Mouse (Mus musculus) stomach, embryonic 14.5 days (tissue): ENCODE measurements around the gene Mdh1. TPM values are rescaled to one million over a fixed set of nuclear protein-coding genes. Genes with fewer than 3 reads are reported as not detected.

Source experiments
- ATAC-seq: fragments of 200-750 bp; cut with Nextera tagmentation; 2 replicates; pipeline ENCODE4 v1.8.0; 2017; ENCODE audit warnings: low read depth, moderate TSS enrichment; ENCODE audit not compliant: insufficient number of reproducible peaks, insufficient read depth, low FRiP score
- H3K27ac ChIP-seq: fragments of 300-500 bp; sonication (generic); 2 replicates; pipeline ENCODE4 v1.5.1; 2014; ENCODE audit warnings: mild to moderate bottlenecking, low read length, moderate library complexity, mixed read lengths
- H3K27me3 ChIP-seq: fragments of 300-500 bp; sonication (generic); 2 replicates; pipeline ENCODE4 v1.6.1; 2014; ENCODE audit warnings: low read length, control low read depth, mixed read lengths; ENCODE audit not compliant: control insufficient read depth, insufficient read depth
- H3K36me3 ChIP-seq: fragments of 300-500 bp; sonication (generic); 2 replicates; pipeline ENCODE4 v1.6.1; 2014; ENCODE audit warnings: mild to moderate bottlenecking, control low read depth, low read length, moderate library complexity, mixed read lengths; ENCODE audit not compliant: control insufficient read depth, insufficient read depth
- H3K4me1 ChIP-seq: fragments of 300-500 bp; sonication (generic); 2 replicates; pipeline ENCODE4 v1.6.1; 2014; ENCODE audit warnings: low read length, control low read depth, mixed read lengths; ENCODE audit not compliant: control insufficient read depth, insufficient read depth
- H3K4me2 ChIP-seq: fragments of 300-500 bp; sonication (generic); replicated peaks from 2 replicates; pipeline ENCODE4 v1.6.1; 2014; ENCODE audit warnings: low read depth, low read length, control low read depth
- H3K4me3 ChIP-seq: fragments of 300-500 bp; sonication (generic); 2 replicates; pipeline ENCODE4 v1.5.1; 2014; ENCODE audit warnings: low read depth, low read length, control low read depth
- H3K9ac ChIP-seq: fragments of 300-500 bp; sonication (generic); replicated peaks from 2 replicates; pipeline ENCODE4 v1.6.1; 2014; ENCODE audit warnings: low read depth, mild to moderate bottlenecking, control low read depth, low read length, moderate library complexity, mixed read lengths
- H3K9me3 ChIP-seq: fragments of 300-500 bp; sonication (generic); 2 replicates; pipeline ENCODE4 v1.6.1; 2016; ENCODE audit warnings: low read depth, low read length, control low read depth; ENCODE audit not compliant: control insufficient read depth
- WGBS: fragments of 180-500 bp; shearing (Covaris S2); extraction: QIAGEN DNeasy Blood & Tissue Kit; methylation state at CpG from one replicate; pipeline ENCODE4 v1.1.7; 2014; 5-methylcytosine and 5-hydroxymethylcytosine counted together
- polyA plus RNA-seq: library from polyadenylated mRNA; unstranded; fragments of >200 nt; fragmentation: Nextera tagmentation; extraction: Ambion mirVana; gene quantifications from 2 replicates; pipeline ENCODE4 v1.2.1, GENCODE M21; 2014

Gene Mdh1
- polyA plus RNA-seq, 1 experiment from 2014 or later: 411 TPM

GRCm38 (mm10) chr11:21569002-21569401 is 3.2 kb downstream of the Mdh1 start:
- Histone ChIP-seq H3K4me3 (no peak overlapping the region), H3K9ac (no peak overlapping the region), H3K9me3 (no peaks in the 10 kb centered on the region), H3K27me3 (no peaks in the 10 kb centered on the region), H3K4me2 (no peak overlapping the region; the same call in 1 of the 2 replicates), H3K27ac (no peak overlapping the region), H3K4me1 (peaks cover 13% of the 10 kb centered on the region; the same call in 1 of the 2 replicates), H3K36me3 (peaks cover 13% of the 10 kb centered on the region; the same call in 1 of the 2 replicates)
- no peak for ATAC-seq
- WGBS: 57% methylated on average over 5 of the region's 5 CpGs

GRCm38 (mm10) chr11:21567733-21568132 is 4.4 kb downstream of the Mdh1 start:
- WGBS: 82% methylated on average over 1 of the region's 1 CpGs

GRCm38 (mm10) chr11:21566934-21567333 is 5.2 kb downstream of the Mdh1 start:
- H3K4me1 ChIP-seq: peaks cover 13% of the 10 kb centered on the region; the same call in 1 of the 2 replicates
- no peaks in the 10 kb centered on the region for H3K9me3 ChIP-seq
- no peak overlapping the region for H3K4me2 ChIP-seq
- H3K4me3 ChIP-seq: no peak overlapping the region
- 96% methylated on average over 6 of the region's 6 CpGs for WGBS
- peaks cover 20% of the 10 kb centered on the region for H3K36me3 ChIP-seq
- no peak overlapping the region for H3K9ac ChIP-seq
- H3K27me3 ChIP-seq: no peaks in the 10 kb centered on the region
- no peak overlapping the region for H3K27ac ChIP-seq
- ATAC-seq: no peak

More at GRCm38 (mm10) chr11:21567733-21568132, 4.4 kb downstream of the Mdh1 start:
- Histone ChIP-seq H3K4me2 (no peak overlapping the region), H3K27me3 (no peaks in the 10 kb centered on the region), H3K9me3 (no peaks in the 10 kb centered on the region), H3K27ac (no peak overlapping the region), H3K9ac (no peak overlapping the region), H3K4me1 (peaks cover 13% of the 10 kb centered on the region; the same call in 1 of the 2 replicates), H3K4me3 (no peak overlapping the region), H3K36me3 (peaks cover 17% of the 10 kb centered on the region; the same call in 1 of the 2 replicates)
- no peak for ATAC-seq

GRCm38 (mm10) chr11:21564681-21565405 is 7.3 kb downstream of the Mdh1 start:
- Histone ChIP-seq H3K4me1 (peaks cover 7% of the 10 kb centered on the region; the same call in 1 of the 2 replicates), H3K27me3 (no peaks in the 10 kb centered on the region), H3K36me3 (peaks cover 23% of the 10 kb centered on the region), H3K27ac (no peak overlapping the region), H3K4me2 (no peak overlapping the region), H3K9ac (no peak overlapping the region), H3K9me3 (no peaks in the 10 kb centered on the region), H3K4me3 (no peak overlapping the region)
- no peak for ATAC-seq
- WGBS: 91% methylated on average over 9 of the region's 9 CpGs

GRCm38 (mm10) chr11:21563617-21564325 is 8.4 kb downstream of the Mdh1 start:
- Histone ChIP-seq H3K27ac (no peak overlapping the region), H3K9ac (no peak overlapping the region), H3K4me2 (no peak overlapping the region), H3K4me1 (no peaks in the 10 kb centered on the region; the same call in 1 of the 2 replicates), H3K9me3 (no peaks in the 10 kb centered on the region), H3K36me3 (peaks cover 31% of the 10 kb centered on the region), H3K27me3 (no peaks in the 10 kb centered on the region), H3K4me3 (no peak overlapping the region)
- 82% methylated on average over 4 of the region's 4 CpGs for WGBS
- ATAC-seq: no peak

- ATAC-seq: no peak
- Histone ChIP-seq H3K27me3 (no peaks in the 10 kb centered on the region), H3K4me2 (no peak overlapping the region), H3K4me3 (no peak overlapping the region), H3K9ac (no peak overlapping the region), H3K9me3 (no peaks in the 10 kb centered on the region), H3K36me3 (peaks cover 41% of the 10 kb centered on the region), H3K27ac (no peak overlapping the region), H3K4me1 (no peaks in the 10 kb centered on the region)
- 76% methylated on average over 5 of the region's 5 CpGs for WGBS
Observed at GRCm38 (mm10) chr11:21561347-21561746, 10.8 kb downstream of the Mdh1 start.

GRCm38 (mm10) chr11:21559727-21560126 is 12.4 kb downstream of the Mdh1 start:
- Histone ChIP-seq H3K4me1 (no peaks in the 10 kb centered on the region), H3K9ac (no peak overlapping the region), H3K36me3 (peaks cover 31% of the 10 kb centered on the region), H3K4me3 (no peak overlapping the region), H3K4me2 (no peak overlapping the region), H3K27ac (no peak overlapping the region), H3K27me3 (no peaks in the 10 kb centered on the region), H3K9me3 (no peaks in the 10 kb centered on the region)
- ATAC-seq: no peak
- 78% methylated on average over 11 of the region's 11 CpGs for WGBS

- H3K4me2 ChIP-seq: no peak overlapping the region
- no peak overlapping the region for H3K27ac ChIP-seq
- no peaks in the 10 kb centered on the region for H3K4me1 ChIP-seq
- no peak for ATAC-seq
- WGBS: 64% methylated on average over 3 of the region's 3 CpGs
- no peaks in the 10 kb centered on the region for H3K9me3 ChIP-seq
- H3K27me3 ChIP-seq: no peaks in the 10 kb centered on the region
- H3K4me3 ChIP-seq: no peak overlapping the region
- no peaks in the 10 kb centered on the region for H3K36me3 ChIP-seq
- no peak overlapping the region for H3K9ac ChIP-seq
Observed at GRCm38 (mm10) chr11:21552049-21552448, 20.1 kb downstream of the Mdh1 start.
